1 mouse cellular context compared by ENCODE assay signal in genomic region chr11:115859143-115859945, GRCm38 (mm10).
TF ChIP-seq lines count a peak whose summit lies in the region.

No protein-coding gene starts in this region.

TF ChIP-seq in myocyte, 11 proteins besides CTCF, POLR2A, EP300 and RAD21 (continued from another document):
- TF ChIP-seq MAX (IDR thresholded peaks at IDR 0.05; ENCODE audit: low read depth) (no peak), TCF12 (IDR thresholded peaks at IDR 0.05; ENCODE audit: insufficient read depth, poor library complexity, severe bottlenecking) (no peak), E2F4 (IDR thresholded peaks at IDR 0.05; ENCODE audit: insufficient read depth) (no peak), MYOD1 (IDR thresholded peaks at IDR 0.05; ENCODE audit: control insufficient read depth in 1 of 3, insufficient read length in 2 of 3, low read depth in 2 of 3) (no peak)
